Mouse (Mus musculus): ENCODE data around the gene Hid1.
"Not testable (repeated sequence)": the region's sequence is repeated elsewhere in the genome, so short reads cannot be mapped to it uniquely, and the experiment has no call there.

The Hid1 gene

GRCm38 (mm10) chr11:115367395-115367944 lies at the start of gene Hid1:
Hid1 (minus strand) TSS chr11:115367756.
- peak; percentile 36 for DNase-seq (ENCODE audit: low read depth, low spot score)

GRCm38 (mm10) chr11:115409556-115409955 lies 42.0 kb upstream of the Hid1 start:
- no peak for DNase-seq (ENCODE audit: low read depth, low spot score)

- no peak for DNase-seq (ENCODE audit: low read depth, low spot score)
These were observed 40.8 kb upstream of the Hid1 start for GRCm38 (mm10) chr11:115408266-115408920.

GRCm38 (mm10) chr11:115406858-115407401 lies 39.4 kb upstream of the Hid1 start:
- no peak for DNase-seq (ENCODE audit: low read depth, low spot score)

GRCm38 (mm10) chr11:115405723-115406122 lies 38.2 kb upstream of the Hid1 start:
- no peak for DNase-seq (ENCODE audit: low read depth, low spot score)

GRCm38 (mm10) chr11:115403338-115404124 lies 36.0 kb upstream of the Hid1 start, which contains the start of gene Mrpl58:
Mrpl58 (plus strand) TSS chr11:115403752.
- DNase-seq (ENCODE audit: low read depth, low spot score): peak; percentile 72

- no peak for DNase-seq (ENCODE audit: low read depth, low spot score)
These were observed 33.3 kb upstream of the Hid1 start for GRCm38 (mm10) chr11:115400630-115401391.

- DNase-seq (ENCODE audit: low read depth, low spot score): no peak
These were observed 32.6 kb upstream of the Hid1 start for GRCm38 (mm10) chr11:115400126-115400525.

GRCm38 (mm10) chr11:115398085-115398484 lies 30.5 kb upstream of the Hid1 start:
- no peak for DNase-seq (ENCODE audit: low read depth, low spot score)

GRCm38 (mm10) chr11:115393721-115394325 lies 26.3 kb upstream of the Hid1 start:
- DNase-seq (ENCODE audit: low read depth, low spot score): no peak

- no peak for DNase-seq (ENCODE audit: low read depth, low spot score)
These were observed 23.8 kb upstream of the Hid1 start for GRCm38 (mm10) chr11:115391358-115391757.

GRCm38 (mm10) chr11:115386859-115387258 lies 19.3 kb upstream of the Hid1 start:
- DNase-seq (ENCODE audit: low read depth, low spot score): not testable (repeated sequence)

- no peak for DNase-seq (ENCODE audit: low read depth, low spot score)
These were observed 17.0 kb upstream of the Hid1 start for GRCm38 (mm10) chr11:115384587-115384986.

GRCm38 (mm10) chr11:115383701-115384474 lies 16.3 kb upstream of the Hid1 start:
- no peak for DNase-seq (ENCODE audit: low read depth, low spot score)

GRCm38 (mm10) chr11:115382891-115383290 lies 15.3 kb upstream of the Hid1 start:
- no peak for DNase-seq (ENCODE audit: low read depth, low spot score)

- DNase-seq (ENCODE audit: low read depth, low spot score): peak; percentile 82
These were observed 14.4 kb upstream of the Hid1 start, which contains the start of gene Cdr2l for GRCm38 (mm10) chr11:115381743-115382539. Cdr2l (plus strand) TSS chr11:115381916.

GRCm38 (mm10) chr11:115381276-115381675 lies 13.7 kb upstream of the Hid1 start:
- DNase-seq (ENCODE audit: low read depth, low spot score): no peak

GRCm38 (mm10) chr11:115377854-115378253 lies 10.3 kb upstream of the Hid1 start:
- no peak for DNase-seq (ENCODE audit: low read depth, low spot score)

GRCm38 (mm10) chr11:115377254-115377653 lies 9.7 kb upstream of the Hid1 start:
- no peak for DNase-seq (ENCODE audit: low read depth, low spot score)

All from skeletal muscle tissue, adult 2 months (tissue).